Comparison of ENCODE assay signal across 17 mouse cellular contexts in genomic region chr9:28855826-28856225, GRCm38 (mm10).
DNase-seq lines count a peak whose midpoint lies in the region; ATAC-seq and TF ChIP-seq lines count a peak whose summit lies in the region.
"Had no signal": no experiment of that assay in that cellular context is flagged by ENCODE, and none has a peak within 500 bp of the region (broad histone marks: within the 10 kb centered on the region; RNA-seq: fewer than 3 reads in every experiment).

No protein-coding gene starts in this region.

- no peaks in the 10 kb centered on the region for H3K36me3 ChIP-seq in forebrain, embryonic 14.5 days (ENCODE audit: control insufficient read depth, insufficient read depth, low read length)
- H3K36me3 ChIP-seq in forebrain, embryonic 10.5 days (replicated peaks): no peaks in the 10 kb centered on the region
- H3K36me3 ChIP-seq: embryonic facial prominence, embryonic 12.5 days; forebrain, embryonic 12.5 days; heart, embryonic 13.5 days; hindbrain, embryonic 15.5 days had no signal

- intact Hi-C loops in left cerebral cortex, adult 2 months (cut with DNase I): no loop called here

- H3K9ac ChIP-seq in forebrain, embryonic 14.5 days (ENCODE audit: low read length): no peak overlapping the region
- H3K9ac ChIP-seq: embryonic facial prominence, embryonic 12.5 days; forebrain, embryonic 12.5 days; forebrain, postnatal 0 days; heart, embryonic 13.5 days; hindbrain, embryonic 15.5 days had no signal

- ATAC-seq in forebrain, embryonic 14.5 days: no peak
- ATAC-seq: forebrain, postnatal 0 days had no signal

- WGBS in forebrain, embryonic 14.5 days: 64% methylated on average over 7 of the region's 7 CpGs
- 85% methylated on average over 7 of the region's 7 CpGs for WGBS in forebrain, embryonic 10.5 days

- no peak for TF ChIP-seq CTCF in left cerebral cortex, adult 2 months (IDR thresholded peaks at IDR 0.05)

- no peaks in the 10 kb centered on the region for H3K9me3 ChIP-seq in forebrain, embryonic 14.5 days (replicated peaks; ENCODE audit: control insufficient read depth, low read length)
- H3K9me3 ChIP-seq in forebrain, embryonic 10.5 days: no peaks in the 10 kb centered on the region
- H3K9me3 ChIP-seq: embryonic facial prominence, embryonic 12.5 days; forebrain, embryonic 12.5 days; heart, embryonic 13.5 days; hindbrain, embryonic 15.5 days had no signal

- no peaks in the 10 kb centered on the region for H3K27me3 ChIP-seq in forebrain, embryonic 14.5 days (replicated peaks; ENCODE audit: control insufficient read depth, insufficient read depth, low read length)
- H3K27me3 ChIP-seq in forebrain, embryonic 10.5 days (ENCODE audit: poor library complexity, severe bottlenecking): no peaks in the 10 kb centered on the region
- H3K27me3 ChIP-seq: embryonic facial prominence, embryonic 12.5 days; forebrain, embryonic 12.5 days; heart, embryonic 13.5 days; hindbrain, embryonic 15.5 days had no signal

- H3K27ac ChIP-seq in forebrain, embryonic 14.5 days (ENCODE audit: low read depth, low read length): no peak overlapping the region
- no peak overlapping the region for H3K27ac ChIP-seq in forebrain, embryonic 10.5 days
- H3K27ac ChIP-seq in left cerebral cortex, adult 2 months: peak overlapping the region; percentile 26; the same call in 1 of the 2 replicates
- H3K27ac ChIP-seq: embryonic facial prominence, embryonic 12.5 days; forebrain, embryonic 12.5 days; heart, embryonic 13.5 days; hindbrain, embryonic 15.5 days had no signal

- no peaks in the 10 kb centered on the region for H3K4me1 ChIP-seq in forebrain, embryonic 14.5 days (ENCODE audit: control insufficient read depth, insufficient read depth, low read length)
- H3K4me1 ChIP-seq in forebrain, embryonic 10.5 days: no peaks in the 10 kb centered on the region
- H3K4me1 ChIP-seq: embryonic facial prominence, embryonic 12.5 days; forebrain, embryonic 12.5 days; heart, embryonic 13.5 days; hindbrain, embryonic 15.5 days had no signal

- H3K4me2 ChIP-seq in forebrain, embryonic 14.5 days (ENCODE audit: low read length): no peak overlapping the region
- H3K4me2 ChIP-seq: embryonic facial prominence, embryonic 12.5 days; forebrain, embryonic 12.5 days; heart, embryonic 13.5 days; hindbrain, embryonic 15.5 days had no signal

- peak; percentile 3 for DNase-seq in forebrain, embryonic 14.5 days (ENCODE audit: low spot score)
- DNase-seq in forebrain, embryonic 10.5 days (ENCODE audit: extremely low spot score, low spot score): no peak
- DNase-seq in left cerebral cortex, adult 2 months (ENCODE audit: extremely low spot score in 1 of 2, low spot score in 2 of 2): no peak
- no peak for DNase-seq in left cerebral cortex, adult 8-10 months (ENCODE audit: low spot score in 2 of 2)
- DNase-seq in brain, adult 2 months (ENCODE audit: low read depth, low spot score): peak; percentile 79
- peak; percentile 62 for DNase-seq in telencephalon, adult 2 months (ENCODE audit: low read depth, low spot score)
- DNase-seq: adrenal gland, adult 2 months; adrenal gland, postnatal 25 days; cerebellum, adult 8-10 months; forebrain, postnatal 0 days; gastrocnemius, postnatal 36 days; heart, adult 11 months; heart, postnatal 36 days had no signal

- H3K4me3 ChIP-seq in forebrain, embryonic 14.5 days (ENCODE audit: low read depth, low read length): no peak overlapping the region
- no peak overlapping the region for H3K4me3 ChIP-seq in forebrain, embryonic 10.5 days
- no peak overlapping the region for H3K4me3 ChIP-seq in left cerebral cortex, adult 2 months
- H3K4me3 ChIP-seq: embryonic facial prominence, embryonic 12.5 days; forebrain, embryonic 12.5 days; heart, embryonic 13.5 days; hindbrain, embryonic 15.5 days had no signal

Comparison
In these comparisons a context has a peak if more than half of its experiments do, and no peak if none do; other contexts are left out.
1. DNase-seq: peak in forebrain, embryonic 14.5 days (single experiment), brain, adult 2 months (single experiment) and telencephalon, adult 2 months (single experiment); none in forebrain, embryonic 10.5 days (single experiment), left cerebral cortex, adult 2 months (0 of 2) and left cerebral cortex, adult 8-10 months (0 of 2).